Mouse (Mus musculus): ENCODE data around the gene Ddx47.

Ddx47 gene

DNA sequence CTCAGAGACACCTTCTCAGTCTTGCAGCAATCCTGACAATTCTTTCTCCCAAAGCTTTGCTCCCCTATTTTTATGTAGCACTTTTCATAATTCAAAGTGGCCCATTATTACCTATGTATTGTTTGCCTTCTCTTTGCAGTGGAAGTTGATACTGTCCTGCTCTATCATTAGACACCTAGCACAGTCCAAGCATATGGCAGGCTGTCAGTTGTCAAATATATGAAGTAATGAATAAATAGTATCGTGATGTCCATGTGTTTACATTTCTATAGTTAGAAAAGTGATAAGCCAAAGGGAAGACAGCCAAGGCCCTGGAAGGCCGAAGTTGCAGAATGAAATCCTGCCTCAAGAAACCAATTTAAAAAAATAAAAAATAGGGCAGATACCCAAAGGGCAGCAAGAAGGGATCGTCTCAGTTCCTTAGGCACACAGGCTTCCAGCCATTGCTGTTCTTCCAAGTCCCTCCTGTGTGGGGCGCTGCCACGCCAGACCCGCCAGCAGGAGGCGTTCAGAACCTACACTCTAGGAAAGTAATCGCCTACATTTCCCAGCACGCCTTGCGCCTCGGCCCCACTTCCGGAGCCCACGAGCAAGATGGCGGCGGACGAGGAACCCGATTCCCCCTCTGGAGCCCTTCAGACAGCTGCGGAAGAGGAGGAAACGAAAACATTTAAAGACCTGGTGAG lies at the start of gene Ddx47:
Gene Ddx47, plus strand, starts transcription at position 565 of the 686 bp plus-strand sequence.
- peak; percentile 87 to 89 for DNase-seq

DNA sequence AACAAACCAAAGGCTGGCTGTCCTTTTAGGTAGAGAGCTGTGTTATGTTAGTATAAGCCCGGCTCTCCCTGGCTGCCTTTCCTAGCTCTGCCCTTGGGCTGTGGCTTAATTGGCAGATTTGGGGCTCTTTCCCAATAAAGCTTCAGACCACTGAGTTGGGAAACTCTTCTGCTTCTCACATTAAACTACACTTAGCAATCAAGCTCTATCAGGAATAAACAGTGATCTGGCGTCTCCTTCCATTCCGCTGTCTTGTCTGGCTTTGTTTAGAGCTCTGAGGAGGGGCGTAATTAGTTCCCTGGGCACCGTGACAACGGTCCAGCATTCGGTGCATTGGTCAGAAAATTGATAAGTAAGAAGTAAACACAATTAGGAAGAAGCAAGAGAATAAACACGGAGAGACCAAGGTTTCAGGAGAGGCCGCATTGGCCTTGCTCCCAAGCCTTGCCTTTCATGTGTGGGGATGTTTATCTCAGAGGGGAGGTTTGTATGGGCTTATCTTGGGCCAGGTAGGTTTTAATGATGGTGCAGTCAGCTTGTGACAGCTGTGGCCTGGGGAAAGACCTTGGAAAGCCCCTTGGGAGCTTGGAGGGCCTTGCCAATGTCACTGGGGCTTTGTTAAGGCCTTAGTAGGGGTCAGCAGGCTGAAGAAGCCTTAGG lies 49.4 kb upstream of the Ddx47 start:
- DNase-seq: no peak

DNA sequence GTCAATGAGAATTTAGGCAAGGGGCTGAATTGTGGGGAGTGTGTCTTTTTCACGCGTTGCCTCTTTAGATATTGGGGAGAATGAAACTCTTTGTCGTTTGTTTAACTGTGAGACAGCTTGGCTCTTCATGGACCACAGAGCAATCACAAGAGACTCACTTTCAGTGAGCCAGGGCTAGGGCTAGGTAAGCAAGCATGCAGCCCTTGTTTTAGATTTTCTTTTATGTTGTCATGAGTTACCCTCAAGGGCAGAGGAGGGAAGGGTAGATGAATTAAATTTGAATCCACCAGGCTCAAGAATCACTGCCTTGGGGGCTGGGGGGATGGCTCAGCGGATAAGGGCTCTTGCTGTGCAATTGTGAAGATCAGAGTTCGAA lies 48.9 kb upstream of the Ddx47 start:
- DNase-seq: no peak

DNA sequence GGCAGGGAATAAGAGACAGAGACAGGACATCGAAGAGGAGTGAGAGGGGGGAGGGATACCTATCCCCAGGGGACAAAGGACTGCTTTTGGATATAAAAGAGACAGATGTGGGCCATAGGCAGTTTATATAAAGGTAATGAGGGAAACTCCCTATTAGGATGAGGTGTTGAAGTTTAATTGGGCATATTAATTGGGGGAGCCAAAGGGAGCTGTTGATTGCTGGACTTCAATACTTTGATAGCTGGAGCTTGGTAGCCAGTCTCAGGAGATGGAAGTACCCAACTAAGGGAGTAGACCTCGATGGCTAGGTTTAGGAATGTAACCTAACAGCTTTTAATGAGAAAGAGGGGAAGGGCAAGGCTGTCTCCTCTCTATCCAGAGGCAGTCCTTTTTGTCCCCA lies 47.5 kb upstream of the Ddx47 start:
- DNase-seq: no peak

DNA sequence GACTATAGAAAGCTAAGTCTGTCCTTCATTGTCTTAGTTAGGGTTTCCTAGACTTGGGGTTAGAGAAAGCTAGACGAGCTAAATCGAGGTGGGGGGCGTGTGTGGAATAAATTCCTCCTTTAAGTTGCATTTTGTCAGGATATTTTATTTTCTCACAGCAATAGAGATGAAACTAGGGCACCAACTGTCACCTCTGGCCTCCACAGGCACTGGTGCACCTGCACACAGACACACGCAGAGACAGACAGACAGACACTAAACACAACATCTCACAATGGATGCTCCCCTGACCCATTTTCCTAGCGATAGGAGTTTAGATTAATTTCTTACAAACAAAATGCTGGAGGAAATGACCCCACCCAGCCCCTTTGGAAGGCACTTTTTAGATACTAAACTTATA lies 44.7 kb upstream of the Ddx47 start:
- peak; percentile 30 to 39 for DNase-seq

DNA sequence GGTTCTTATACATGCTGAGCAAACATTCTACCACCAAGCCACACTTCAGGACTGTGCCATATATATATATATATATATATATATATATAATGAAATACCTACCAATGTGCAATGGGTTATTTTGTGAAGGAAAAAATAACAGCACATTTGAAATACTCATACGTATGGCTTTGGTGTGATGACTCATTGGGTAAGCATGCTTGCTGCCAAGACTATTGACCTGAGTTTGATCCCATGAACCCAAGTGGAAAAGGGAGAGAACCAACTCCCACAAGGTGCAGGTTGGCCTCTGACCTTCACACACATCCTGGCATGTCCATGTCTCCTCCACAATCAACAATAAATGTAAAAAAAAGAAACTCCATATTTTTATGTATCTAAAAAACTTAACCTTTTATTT lies 43.1 kb upstream of the Ddx47 start:
- no peak for DNase-seq

DNA sequence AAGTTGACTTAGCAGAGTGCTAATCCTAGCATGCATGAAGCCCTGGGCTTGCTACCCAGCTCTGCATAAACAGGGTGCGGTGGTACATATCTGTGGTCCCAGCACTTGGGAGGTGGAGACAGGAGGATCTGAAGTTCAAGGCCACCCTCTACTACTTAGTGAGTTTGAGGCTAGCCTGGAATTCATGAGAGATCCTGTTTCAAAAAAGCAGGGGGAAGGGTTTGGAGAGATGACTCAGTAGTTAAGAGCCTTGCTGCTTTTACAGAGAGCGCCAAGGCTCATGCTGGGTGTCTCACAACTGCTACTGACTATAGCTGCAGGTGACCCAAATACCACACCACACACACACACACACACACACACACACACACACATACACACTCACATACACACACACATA lies 41.9 kb upstream of the Ddx47 start:
- DNase-seq: no peak

DNA sequence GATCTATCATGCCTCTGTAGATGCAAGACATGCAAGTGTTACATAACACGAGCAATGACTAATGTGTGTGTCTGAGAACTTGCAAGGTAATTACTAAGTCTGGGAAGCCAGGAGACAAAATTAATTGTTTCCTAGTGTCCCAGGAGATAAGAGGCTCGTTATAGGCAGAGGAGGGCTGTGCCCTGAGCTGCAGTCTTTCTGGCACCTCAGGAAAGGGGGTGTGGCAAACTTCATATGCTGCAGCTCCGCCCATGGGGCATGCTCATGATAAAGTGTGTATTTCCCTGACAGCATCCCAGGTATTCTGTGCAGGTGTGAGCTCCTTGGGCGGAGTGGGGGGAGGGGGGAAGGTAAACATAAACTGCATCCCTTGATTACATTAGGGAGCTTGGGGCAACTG lies 39.3 kb upstream of the Ddx47 start:
- no peak for DNase-seq

DNA sequence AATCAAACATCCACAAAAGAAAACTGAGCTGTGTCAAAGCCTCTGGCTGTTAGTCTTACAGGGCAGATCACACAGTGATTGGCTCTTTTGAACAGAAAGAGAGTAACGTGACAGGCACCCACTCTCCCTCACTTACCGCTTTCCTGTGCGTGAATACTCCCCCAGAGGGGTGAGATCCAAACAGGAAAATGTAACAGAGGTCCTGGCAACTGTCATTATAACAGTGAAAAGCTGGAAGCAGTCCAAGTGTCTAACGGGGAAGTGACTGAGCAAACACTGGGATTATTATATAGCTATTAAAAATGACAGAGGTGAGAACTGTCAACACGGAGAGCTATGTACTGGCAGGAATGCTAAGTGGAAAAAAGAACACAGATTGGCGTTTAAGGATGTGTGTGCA lies 34.8 kb upstream of the Ddx47 start:
- no peak for DNase-seq

DNA sequence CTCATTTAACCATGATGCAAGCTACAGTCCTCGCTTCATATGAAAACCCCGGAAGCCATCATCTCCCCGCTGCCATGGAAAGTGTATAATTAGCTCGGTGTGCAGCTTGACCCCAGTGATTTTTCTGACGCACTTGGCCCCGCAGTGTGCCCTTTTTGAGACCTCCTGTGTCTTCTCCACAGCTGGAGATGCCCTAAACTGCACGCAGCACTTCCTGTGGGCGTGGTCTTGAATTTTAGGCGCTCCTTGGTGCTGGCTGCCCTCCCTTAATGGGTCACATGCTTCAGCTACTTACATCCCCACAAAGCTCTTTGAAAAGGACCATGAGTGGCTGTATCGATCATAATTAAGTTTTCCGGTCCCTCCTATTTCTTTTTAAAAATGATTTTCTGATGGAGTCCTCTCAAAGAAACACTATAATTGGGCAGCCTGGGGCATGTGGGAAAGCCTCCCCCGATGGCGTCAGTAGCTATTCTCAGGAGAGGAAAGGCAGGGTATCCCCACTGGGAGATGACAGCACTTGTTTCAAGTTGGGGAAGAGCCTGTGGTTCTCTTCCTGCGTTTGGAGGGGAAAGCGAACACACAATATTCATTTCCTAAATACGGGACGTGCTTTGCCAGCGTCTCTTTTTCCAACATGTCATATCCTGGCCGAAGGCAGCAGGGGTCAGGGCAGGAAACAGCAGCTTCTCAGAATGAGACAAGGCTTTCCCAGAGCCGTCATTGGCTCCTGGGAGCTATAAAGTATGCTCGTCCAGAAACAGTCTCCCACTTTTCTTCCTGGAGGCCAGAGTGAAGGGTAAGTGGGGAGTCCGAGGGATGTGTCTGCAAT lies 30.0 kb upstream of the Ddx47 start, which contains the start of gene Apold1:
Gene Apold1, plus strand, starts transcription at position 488 of the 832 bp plus-strand sequence.
- DNase-seq: peak; percentile 42 to 71

DNA sequence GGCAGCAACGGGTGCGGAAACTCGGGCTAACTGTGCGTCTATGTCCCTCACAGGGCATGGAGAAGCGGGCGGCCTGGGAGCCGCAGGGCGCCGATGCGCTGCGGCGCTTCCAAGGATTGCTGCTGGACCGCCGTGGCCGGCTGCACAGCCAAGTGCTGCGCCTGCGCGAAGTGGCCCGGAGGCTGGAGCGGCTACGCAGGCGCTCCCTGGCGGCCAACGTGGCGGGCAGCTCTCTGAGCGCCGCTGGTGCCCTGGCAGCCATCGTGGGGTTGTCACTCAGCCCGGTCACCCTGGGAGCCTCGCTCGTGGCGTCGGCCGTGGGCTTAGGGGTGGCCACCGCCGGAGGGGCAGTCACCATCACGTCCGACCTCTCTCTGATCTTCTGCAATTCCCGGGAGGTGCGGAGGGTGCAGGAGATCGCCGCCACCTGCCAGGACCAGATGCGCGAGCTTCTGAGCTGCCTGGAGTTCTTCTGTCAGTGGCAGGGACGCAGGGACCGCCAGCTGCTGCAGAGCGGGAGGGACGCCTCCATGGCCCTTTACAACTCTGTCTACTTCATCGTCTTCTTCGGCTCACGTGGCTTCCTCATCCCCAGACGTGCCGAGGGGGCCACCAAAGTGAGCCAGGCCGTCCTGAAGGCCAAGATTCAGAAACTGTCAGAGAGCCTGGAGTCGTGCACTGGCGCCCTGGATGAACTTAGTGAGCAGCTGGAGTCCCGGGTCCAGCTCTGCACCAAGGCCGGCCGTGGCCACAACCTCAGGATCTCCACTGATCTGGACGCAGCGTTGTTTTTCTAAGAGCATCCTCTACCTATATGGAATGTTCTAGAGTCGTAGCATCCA lies 27.7 kb upstream of the Ddx47 start:
- DNase-seq: peak; percentile 73

DNA sequence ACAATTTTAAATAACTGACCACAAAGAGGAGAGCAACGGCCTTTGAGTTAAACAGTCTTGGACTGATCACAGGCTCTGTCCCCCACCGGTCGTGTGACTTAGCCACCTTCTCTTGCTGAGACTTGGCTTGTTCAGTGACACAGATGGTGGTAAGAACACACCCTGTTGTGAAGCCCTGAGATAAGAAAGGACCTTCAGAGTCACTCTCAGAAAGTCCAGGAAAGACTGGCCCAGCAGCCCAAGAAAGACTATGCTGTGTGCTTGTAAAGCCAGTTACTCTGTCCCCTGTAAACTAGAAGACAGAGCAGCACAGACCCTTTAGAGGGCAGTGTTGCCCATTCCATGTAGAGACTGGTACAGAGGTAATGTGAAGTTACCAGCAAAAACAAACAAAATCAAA lies 26.7 kb upstream of the Ddx47 start:
- no peak for DNase-seq

DNA sequence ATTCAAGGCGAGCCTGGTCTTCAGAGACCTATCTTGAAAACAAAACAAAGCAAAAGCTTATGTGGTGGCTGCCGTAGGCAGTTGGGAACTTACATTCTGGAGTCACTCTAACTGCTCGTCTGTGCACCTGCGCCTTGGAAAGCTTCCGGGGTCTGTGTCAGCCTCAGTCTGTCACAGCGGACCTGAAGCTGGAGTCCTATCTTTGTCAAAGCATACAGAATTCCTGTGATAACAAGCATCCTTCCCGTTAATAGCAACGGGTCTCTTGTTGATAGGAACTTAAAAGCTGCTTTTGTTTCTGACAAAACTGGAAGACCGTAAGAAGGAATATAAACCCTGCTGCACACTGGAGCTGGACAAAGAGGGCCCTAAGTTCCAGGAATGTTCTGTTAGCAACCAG lies 23.0 kb upstream of the Ddx47 start:
- no peak for DNase-seq

DNA sequence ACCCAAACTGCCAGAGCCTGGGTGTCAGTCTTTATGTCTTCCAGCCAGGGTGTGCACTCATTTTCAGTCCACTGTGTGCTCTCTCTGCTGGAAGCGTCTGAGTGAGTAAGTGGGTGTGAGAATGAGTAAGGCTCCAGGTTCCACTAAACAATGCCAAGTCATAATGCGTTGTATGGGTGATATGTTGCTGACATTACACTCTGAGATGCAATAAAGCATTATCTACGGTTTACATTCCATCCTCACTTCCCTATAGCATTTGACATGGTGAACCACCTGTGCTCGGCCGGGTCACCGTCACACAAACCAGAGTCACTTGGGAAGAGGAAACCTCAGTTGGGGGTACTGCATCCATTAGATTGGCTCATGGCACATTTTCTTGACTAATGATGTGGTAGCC lies 20.7 kb upstream of the Ddx47 start:
- no peak for DNase-seq

DNA sequence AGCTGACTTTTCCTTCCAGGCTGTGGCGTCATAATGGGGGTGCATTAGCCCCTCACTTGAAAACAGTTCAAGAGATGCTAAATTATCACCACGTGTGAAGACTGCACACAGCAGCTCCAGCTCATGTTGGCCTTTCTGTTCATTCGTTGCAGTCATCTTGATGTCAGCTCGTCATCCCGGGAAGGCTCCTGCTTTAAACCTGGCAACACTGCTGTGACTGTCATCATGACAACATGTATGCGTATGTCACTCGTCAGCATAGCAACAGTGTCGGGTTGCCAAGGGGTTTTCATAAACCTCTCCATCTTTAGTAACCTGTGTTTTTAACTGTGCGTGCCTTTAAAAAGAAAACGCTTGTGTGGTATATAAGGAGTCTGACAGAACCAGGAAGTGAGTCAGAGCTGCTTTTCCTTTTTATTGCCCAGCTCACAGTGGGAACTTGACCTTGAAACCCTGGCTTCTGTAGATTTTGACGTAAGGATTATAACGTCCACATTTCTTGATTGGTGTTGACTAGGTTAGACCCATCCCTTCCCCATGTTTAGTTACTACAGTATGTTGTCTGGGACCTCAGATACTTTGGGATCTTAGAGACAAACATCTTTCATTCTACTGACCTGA lies 17.3 kb upstream of the Ddx47 start:
- DNase-seq: no peak

DNA sequence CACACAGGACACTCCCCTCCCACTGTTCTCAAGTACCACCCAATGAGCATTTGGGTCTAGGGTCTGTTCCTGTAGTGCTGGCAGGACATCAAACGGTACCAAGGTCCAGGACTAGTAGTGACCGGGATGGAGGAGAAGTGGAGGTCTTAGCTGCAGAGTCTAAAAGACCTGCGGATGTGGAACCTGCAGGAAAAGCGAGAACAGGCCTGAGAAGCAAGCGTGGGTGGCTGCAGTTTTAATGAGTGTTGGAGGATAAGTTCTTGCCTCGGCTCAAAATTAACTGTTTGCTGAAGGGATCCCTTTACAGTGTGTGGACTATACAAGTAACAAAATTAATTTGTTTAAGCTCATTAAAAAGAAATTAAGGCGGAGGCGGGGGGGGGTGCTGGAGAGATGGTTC lies 16.4 kb upstream of the Ddx47 start:
- no peak for DNase-seq

DNA sequence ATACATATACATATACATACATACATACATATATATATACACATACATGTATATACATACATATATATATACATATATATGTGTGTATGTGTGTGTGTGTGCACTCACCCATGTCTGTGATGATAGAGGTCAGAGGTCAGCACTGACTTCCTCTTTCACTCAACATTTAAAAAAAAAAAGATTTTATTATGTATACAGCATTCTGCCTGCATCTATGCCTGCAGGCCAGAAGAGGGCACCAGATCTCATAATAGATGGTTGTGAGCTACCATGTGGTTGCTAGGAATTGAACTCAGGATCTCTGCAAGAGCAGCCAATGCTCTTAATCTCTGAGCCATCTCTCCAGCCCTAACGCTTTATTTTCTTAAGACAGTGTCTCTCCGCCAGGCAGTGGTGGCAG lies 14.5 kb upstream of the Ddx47 start:
- no peak for DNase-seq

DNA sequence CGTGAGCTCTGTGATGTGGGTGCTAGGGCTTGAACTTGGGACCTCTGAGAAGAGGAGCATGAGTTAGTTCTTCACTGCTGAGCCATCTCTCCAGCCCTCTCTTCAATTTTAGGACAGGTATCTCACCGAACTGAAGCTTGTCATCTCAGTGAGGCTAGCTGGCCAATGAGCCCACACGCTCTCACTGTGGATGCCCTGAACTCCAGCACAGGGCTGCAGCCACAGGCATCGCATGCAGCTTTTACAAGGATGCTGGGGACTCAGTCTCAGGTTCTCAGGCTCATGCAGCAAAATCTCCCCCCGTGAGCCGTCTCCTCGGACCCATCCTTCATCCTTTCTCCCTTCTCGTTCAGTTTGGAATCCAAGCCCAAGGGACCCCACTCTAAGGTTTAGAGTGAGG lies 13.3 kb upstream of the Ddx47 start:
- no peak for DNase-seq

DNA sequence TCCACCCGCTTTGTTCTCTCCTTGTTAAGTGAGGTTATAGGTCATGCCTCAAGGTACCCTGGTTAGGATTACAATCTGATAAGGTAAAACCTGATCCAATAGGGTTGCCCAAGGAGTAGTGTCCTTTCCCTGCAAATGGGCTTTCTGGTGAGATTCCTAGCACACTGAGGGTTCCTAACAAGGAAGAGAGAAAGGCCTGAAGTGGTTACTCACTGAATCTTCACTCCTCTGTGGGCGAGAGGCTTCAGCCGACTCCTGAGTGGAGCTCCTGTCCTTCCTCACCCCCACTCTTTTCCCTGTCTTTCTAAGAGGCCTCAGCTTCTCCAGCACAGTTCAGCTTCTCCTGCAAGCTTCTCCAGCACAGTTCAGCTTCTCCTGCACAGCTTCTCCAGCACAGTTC lies 12.6 kb upstream of the Ddx47 start:
- DNase-seq: no peak

DNA sequence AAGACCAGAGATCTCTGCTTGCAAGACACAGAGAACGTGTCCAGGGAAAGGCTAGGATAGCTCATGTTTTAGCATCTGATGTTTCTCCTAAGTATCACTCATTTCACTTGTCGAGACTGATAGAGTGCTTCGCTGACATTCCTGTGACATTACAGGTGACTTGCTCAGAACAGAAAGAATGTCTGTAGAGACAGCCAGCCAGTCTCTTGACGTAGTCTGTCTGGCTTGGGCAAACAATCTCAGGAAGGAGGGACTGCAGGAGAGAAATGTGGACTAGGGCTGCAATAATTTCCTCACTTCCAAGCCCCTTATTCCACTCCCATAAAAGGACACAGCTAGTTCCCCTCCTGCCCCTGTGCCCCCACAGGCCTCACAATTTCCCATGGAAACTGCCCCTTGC lies 11.1 kb upstream of the Ddx47 start:
- no peak for DNase-seq

DNA sequence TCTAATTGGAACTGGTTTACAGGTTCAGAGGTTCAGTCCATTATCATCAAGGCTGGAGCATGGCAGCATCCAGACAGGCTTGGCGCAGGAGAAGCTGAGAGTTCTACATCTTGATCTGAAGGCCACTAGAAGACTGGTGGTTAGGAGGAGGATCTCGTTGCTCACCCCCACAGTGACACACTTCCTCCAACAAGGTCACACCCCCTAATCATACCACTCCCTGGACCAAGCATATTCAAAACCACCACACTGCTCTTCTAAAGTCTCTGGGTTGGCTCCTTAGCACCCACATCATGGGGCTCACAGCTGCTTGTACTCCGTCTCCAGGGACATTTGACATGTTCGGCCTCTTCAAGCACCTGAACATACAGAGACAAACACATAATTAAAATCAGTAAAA lies 9.4 kb upstream of the Ddx47 start:
- no peak for DNase-seq

DNA sequence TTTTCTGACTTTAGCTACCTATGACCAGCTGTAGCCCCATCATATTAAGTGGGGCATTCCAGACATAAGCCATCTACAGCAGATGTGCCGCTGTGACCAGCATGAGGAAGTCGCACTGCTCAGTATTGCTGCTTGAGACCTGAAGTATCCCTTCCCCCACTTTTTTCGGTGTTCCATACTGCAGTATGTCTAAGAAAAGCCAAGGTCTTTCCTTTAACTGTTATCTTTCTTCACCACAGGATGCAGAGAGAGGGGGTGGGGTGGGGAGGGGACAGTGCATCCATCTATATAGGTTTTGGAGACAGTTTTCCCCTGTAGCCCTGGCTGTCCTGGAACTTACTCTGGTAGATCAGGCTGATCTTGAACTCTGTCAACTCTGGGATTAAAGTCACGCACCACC lies 5.0 kb upstream of the Ddx47 start:
- no peak for DNase-seq

DNA sequence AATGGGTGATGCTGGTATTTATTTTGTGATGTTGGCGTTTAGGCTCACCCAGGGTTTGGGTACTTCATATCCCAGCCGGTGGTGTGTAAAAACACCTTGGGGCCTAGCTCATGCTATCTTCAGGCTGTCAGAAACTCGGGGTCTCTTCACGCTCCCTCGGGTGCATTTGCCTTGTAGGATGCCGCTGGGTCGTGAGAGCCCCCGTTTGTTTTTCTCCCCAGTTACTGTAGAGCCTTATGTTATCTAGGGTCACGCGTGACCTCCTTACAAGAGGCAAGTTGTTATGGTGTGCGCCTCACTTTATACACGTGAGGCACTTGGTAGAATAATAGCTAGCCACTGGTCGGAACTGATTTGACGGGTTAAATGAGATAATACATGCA lies 313 bp downstream of the Ddx47 start:
- peak in 1 of 2 experiments; percentile 11 for DNase-seq
